Mouse (Mus musculus) cerebellum, adult 11 months (tissue): ENCODE data around the gene Rfx1.

ENCODE experiments used
- DNase-seq: peaks from one replicate; pipeline ENCODE4 v3.0.0; 2022

The Rfx1 gene

GRCm38 (mm10) chr8:84066291-84066930, at the start of gene Rfx1:
Rfx1 (plus strand) TSS chr8:84066834.
- DNase-seq, result peak; percentile 99

DNA sequence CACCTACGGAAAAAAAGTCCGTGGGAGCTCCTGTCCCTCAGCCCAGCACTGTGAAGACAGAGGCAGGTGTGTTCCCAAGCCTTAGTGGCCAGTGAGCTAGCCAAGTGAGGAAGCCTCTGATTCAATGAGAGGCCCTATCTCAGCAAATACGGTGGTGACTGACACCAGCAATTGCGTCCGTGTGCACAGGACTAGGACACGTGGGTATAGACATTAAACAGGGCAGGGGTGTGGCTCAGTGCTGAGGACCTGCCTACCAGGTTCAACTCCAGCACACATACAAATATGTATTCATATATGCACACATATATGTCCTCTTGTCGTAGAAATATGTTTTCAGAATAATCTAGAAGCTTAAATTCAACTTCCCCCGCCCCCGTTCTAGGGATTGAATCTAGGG, 46.9 kb upstream of the Rfx1 start:
- DNase-seq, result no peak

GRCm38 (mm10) chr8:84021096-84021495, 45.5 kb upstream of the Rfx1 start, which contains the start of gene Palm3:
Palm3 (plus strand) TSS chr8:84021471.
- DNase-seq, result no peak

DNA sequence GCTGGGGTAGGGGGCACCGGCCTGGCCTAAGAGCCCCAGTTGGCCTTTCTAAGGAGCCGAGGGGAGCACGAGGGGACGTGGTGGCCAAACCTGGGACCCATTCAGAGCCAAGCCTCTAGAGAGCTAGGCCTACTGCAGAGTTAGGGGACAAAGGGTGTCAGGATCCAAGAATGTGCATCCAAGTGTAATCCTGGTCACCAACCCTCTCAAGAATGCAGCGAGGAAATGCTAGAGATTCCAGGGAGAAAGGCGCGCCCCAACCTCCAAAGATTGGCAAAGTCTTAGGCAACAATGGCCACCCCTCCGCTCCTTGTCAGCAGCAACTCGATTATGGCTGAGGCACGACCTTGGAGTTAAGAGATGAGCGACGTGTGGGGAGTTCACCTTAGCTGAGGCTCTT, 45.1 kb upstream of the Rfx1 start:
- DNase-seq, result no peak

DNA sequence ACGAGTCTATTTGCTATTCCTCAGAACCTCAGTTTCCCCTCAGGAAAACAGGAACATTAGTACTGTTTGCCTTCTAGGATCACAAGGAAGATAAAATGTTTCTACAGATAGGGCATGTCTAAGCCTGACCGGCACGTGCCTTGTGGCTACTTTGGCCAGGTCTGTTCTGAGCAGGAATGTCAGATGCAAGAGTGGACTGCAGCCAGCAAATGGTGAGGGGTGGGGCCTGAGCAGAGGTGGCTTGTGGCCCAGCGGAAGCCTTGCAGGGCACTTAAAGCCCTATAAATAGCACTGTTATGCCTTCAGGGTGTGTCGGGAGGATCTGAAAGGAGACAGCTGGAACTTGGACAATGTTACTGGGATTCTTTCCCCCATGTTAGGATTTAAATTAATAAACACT, 43.5 kb upstream of the Rfx1 start:
- no peak for DNase-seq

DNA sequence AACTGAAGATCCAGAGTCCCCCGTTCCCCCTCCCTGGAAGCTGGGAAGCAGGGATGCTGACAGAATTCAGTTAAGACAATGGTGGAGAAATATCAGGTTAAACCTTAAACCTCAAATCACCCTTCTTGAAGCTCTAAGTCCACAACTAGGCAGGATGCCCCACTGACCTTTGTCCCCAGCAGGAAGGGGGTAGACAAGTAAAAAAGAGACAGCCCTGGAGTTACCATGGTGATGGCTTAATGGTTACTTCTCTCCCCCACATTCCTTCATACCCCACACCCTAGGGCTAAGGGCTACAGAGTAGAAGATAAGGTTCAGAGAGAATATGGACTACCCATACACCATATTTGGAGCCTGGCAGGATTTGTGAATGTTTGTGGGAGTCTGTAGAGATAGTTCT, 43.0 kb upstream of the Rfx1 start:
- DNase-seq, result no peak

- DNase-seq, result no peak
Measured at GRCm38 (mm10) chr8:84024171-84024570, 42.5 kb upstream of the Rfx1 start.

- DNase-seq, result no peak
Measured at GRCm38 (mm10) chr8:84025863-84026262, 40.8 kb upstream of the Rfx1 start.

DNA sequence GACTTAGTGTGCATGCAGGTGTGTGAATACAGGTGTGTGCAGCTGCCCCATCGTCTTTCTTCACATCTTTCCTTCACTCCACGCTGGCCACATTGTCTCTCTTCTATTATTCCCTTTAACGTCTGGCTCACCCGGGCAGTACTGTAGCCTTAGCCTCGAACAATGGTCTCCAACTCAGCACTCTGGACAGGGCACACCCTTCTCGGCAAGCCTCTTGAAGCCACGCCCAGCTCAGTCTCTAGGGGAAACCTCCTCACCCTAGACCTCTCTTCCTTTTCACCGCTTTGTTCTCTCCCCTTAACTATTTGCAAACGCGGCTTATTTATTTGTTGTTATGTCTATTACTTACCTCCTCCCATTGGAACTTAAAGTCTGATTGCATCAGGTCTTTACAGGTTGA, 39.2 kb upstream of the Rfx1 start:
- DNase-seq, result no peak

DNA sequence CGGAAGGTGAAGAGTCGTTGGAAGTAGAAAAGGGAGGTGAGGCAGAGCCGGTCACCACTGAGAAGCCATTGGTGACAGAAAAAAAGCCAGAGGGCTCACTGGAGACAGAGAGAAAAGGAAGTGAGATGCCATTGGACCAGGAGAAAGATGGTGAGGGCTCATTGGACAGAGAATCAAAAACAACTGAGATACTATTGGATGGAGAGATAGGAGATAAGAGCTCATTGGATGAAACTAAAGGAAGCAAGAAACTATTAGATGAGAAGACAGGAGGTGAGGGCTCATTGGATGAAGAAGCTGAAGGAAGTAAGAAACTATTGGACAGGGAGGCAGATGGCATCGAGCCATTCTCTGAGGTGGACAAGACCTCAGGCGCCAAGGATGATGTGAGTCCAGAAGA, 37.4 kb upstream of the Rfx1 start:
- no peak for DNase-seq

- no peak for DNase-seq
Measured at GRCm38 (mm10) chr8:84032777-84033176, 33.9 kb upstream of the Rfx1 start.

DNA sequence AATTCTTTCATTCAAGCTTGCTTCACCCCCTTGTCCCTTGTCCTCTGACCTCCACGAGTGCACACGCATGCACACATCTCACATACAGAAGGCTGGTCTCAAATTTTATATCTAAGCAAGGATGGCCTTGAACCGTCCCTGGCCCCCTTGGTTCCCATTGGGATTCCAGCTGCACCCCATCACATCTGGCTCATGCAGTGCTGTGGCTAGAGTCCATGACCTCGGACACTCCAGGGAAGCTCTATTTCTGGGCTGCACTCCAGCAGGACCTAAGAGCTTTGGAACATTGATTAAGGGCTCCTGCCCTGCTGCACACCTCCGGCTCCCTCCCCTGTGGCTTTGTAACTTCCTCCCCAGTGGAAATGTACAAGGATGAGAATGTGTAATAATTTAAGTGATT, 28.6 kb upstream of the Rfx1 start:
- DNase-seq, result no peak

DNA sequence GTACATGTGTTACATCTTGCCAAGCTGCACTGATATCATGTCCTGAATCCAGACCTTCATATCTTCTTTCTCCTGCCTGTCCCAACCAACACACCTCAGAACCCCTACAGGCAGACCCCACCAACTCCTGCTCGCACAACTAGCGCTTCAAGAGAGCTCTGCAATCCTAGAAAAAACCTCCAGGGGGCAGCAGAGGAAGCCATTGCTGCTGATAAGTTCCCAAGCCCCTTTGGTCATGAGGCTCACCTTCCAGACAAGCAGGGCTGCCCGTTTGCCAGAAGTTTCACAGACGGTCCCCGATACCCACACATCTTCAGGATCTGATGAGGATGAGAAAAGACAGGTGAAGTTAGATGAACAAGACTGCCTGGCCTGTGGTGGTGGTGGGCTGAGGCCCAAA, 27.6 kb upstream of the Rfx1 start:
- peak; percentile 61 for DNase-seq

- no peak for DNase-seq
Measured at GRCm38 (mm10) chr8:84042066-84042947, 24.3 kb upstream of the Rfx1 start, which contains the start of gene Il27ra. Il27ra (minus strand) TSS chr8:84042589.

DNA sequence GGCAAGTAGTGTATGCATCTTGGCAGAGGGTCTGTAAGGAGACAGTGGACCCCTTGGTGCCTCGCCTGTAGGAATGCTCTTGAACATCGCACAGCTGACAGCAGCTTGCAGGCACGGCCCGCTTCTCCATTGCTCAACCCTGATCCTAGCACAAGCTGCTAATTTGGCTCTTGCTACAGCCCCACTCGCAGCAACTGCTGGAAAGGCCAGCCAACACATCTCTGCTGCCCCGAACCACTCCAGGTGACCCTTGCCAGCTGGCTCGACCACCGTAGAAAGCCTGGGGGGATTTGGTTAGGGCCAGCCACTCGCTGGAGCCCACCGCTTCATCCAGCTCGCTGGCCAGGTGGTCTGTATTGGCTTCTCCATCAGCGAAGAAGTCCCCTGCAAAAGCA, 23.7 kb upstream of the Rfx1 start:
- DNase-seq, result no peak

GRCm38 (mm10) chr8:84044103-84044502, 22.5 kb upstream of the Rfx1 start:
- DNase-seq, result no peak

GRCm38 (mm10) chr8:84044900-84045299, 21.7 kb upstream of the Rfx1 start, which contains the start of gene Rln3:
Rln3 (minus strand) TSS chr8:84045000.
- DNase-seq, result no peak

GRCm38 (mm10) chr8:84046505-84046904, 20.1 kb upstream of the Rfx1 start:
- DNase-seq, result no peak

DNA sequence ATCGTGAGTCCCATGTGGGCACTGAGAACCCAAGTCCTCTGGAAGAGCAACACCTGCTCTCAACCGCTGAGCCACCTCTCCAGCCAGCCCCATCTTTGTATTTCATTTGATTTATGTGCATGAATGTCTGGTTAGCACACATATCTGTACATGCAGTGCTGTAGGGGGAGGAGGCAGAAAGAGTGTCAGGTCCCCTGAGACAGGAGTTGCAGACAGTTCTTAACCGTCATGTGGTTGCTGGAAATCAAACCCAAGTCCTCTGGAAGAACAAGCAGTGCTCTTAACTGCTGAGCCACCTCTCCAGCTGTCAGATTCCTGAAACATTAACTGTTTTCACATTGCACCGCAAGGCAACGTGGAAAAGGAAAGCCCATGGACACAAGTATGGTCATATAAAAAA, 18.5 kb upstream of the Rfx1 start:
- no peak for DNase-seq

- no peak for DNase-seq
Measured at GRCm38 (mm10) chr8:84052746-84053145, 13.9 kb upstream of the Rfx1 start.

DNA sequence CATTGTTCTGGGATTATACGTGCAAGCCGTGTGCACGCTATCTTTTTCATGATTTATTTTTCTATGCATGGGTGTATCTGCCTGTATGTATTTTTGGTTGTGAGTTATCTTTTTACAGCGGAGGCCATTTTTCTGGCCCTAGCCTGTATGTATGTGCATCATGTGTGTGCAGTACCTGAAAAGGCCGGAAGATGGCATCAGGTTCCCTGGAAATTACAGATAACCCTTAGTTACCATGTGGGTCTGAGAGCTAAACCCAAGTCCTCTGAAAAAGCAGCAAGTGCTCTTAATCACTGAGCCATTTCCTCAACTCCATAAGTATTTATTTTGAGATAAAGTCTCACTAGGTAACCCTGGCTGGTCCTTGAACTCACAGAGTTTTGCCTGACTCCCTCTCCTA, 13.4 kb upstream of the Rfx1 start:
- DNase-seq, result no peak

GRCm38 (mm10) chr8:84057827-84058226, 8.8 kb upstream of the Rfx1 start:
- DNase-seq, result no peak

DNA sequence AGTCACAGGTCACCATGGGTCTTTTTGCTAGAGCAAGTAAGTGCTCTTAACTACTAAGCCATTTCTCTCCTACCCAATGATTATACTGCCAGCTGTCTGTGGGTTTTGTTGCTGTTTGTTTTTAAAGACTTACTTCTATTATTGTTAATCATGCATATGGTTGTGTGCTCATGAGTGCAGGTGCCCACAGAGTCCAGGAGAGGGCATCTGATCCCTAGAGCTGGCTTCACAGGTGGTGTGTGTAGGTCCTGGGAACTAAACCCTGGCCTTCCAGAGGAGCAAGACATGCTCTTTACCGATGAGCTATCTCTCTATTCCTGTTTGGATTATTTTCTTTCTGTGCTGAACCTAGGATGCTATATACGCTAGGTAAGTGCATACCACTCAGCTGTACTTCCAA, 7.4 kb upstream of the Rfx1 start:
- DNase-seq, result no peak

DNA sequence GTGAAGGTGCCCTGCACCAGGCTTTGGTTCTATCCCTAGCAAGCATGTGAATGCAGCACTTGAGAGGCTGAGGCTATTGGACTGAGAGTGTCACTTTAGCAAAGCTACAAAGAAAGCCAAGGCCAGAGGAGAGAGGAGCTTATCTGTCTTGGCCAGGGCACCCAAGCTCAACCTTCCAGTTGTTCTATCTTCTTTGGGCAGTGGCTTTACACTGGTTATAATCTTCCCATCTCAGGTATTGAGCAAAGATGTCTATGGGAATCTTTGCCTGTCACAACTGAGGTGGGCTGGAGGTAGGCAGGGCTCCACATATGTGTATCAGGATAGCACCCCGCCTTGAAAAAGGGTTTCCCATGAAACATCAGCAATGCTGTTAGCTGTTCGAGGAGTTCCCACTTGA, 6.4 kb upstream of the Rfx1 start:
- no peak for DNase-seq
